ENCODE assay signal across 26 mouse cellular contexts in the genomic region with DNA sequence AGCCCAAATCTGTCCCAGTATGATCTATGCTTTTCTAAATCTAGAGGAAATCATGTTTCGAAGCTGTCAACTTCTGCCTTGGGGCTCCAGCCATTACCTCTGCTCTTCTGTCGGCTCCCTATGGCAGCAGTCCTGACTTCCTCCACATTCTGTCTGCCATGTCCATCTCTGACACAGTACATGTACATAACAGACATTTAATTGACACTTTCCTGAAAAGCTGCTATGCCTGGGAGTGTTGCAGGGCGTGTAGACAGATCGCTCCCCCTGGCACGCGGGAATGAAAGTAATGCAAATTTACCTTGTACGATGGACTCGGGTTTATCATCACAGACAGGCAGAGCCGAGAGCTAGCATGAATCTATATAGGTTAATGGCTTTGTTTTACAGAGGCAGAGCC.
DNase-seq lines count a peak whose midpoint lies in the region; ATAC-seq and TF ChIP-seq lines count a peak whose summit lies in the region.
"Had no signal": no experiment of that assay in that cellular context is flagged by ENCODE, and none has a peak within 500 bp of the region (broad histone marks: within the 10 kb centered on the region; RNA-seq: fewer than 3 reads in every experiment).

No protein-coding gene starts in this region.

- peak; percentile 26 for DNase-seq in forebrain, embryonic 14.5 days (ENCODE audit: low spot score)
- no peak for DNase-seq in hindbrain, embryonic 11.5 days (ENCODE audit: low spot score)
- no peak for DNase-seq in neural tube, embryonic 10.5 days (ENCODE audit: extremely low spot score, low spot score)
- peak; percentile 21 for DNase-seq in hindbrain, postnatal 0 days (ENCODE audit: low spot score)
- DNase-seq in cerebellum, adult 9-11 months: no peak
- DNase-seq: adrenal gland, postnatal 10 days; B cell, adult 2 months; cerebellum, adult 11-12 months; cerebellum, postnatal 14 days; embryo, embryonic 11 days; gastrocnemius, adult 2 months; gastrocnemius, postnatal 36 days; heart, adult 18-20 months; heart, postnatal 14 days; kidney, adult 11 months had no signal

- no peak overlapping the region for H3K4me2 ChIP-seq in forebrain, embryonic 14.5 days (ENCODE audit: low read length)
- no peak overlapping the region for H3K4me2 ChIP-seq in forebrain, embryonic 12.5 days
- H3K4me2 ChIP-seq in hindbrain, embryonic 13.5 days: no peak overlapping the region
- no peak overlapping the region for H3K4me2 ChIP-seq in hindbrain, embryonic 11.5 days (replicated peaks; ENCODE audit: low read depth, low read length)
- H3K4me2 ChIP-seq in neural tube, embryonic 13.5 days: no peak overlapping the region; the same call in 1 of the 2 replicates
- H3K4me2 ChIP-seq in hindbrain, postnatal 0 days (ENCODE audit: low read depth, low read length): no peak overlapping the region
- H3K4me2 ChIP-seq: embryonic facial prominence, embryonic 15.5 days; heart, embryonic 15.5 days had no signal

- ATAC-seq in forebrain, embryonic 14.5 days: no peak
- ATAC-seq in forebrain, embryonic 12.5 days (ENCODE audit: low FRiP score): no peak
- ATAC-seq in hindbrain, embryonic 13.5 days (ENCODE audit: low FRiP score): no peak
- no peak for ATAC-seq in hindbrain, embryonic 11.5 days (ENCODE audit: low FRiP score)
- no peak for ATAC-seq in neural tube, embryonic 13.5 days (ENCODE audit: low read depth)
- ATAC-seq in hindbrain, postnatal 0 days: no peak
- ATAC-seq: CD4-positive, CD25-positive, alpha-beta regulatory T cell, adult 4 months; forebrain, embryonic 16.5 days had no signal

- no peaks in the 10 kb centered on the region for H3K36me3 ChIP-seq in forebrain, embryonic 14.5 days (ENCODE audit: control insufficient read depth, insufficient read depth, low read length)
- no peaks in the 10 kb centered on the region for H3K36me3 ChIP-seq in forebrain, embryonic 12.5 days (replicated peaks)
- no peaks in the 10 kb centered on the region for H3K36me3 ChIP-seq in hindbrain, embryonic 13.5 days
- H3K36me3 ChIP-seq in hindbrain, embryonic 11.5 days (ENCODE audit: control insufficient read depth, insufficient read depth, low read length): no peaks in the 10 kb centered on the region
- no peaks in the 10 kb centered on the region for H3K36me3 ChIP-seq in neural tube, embryonic 13.5 days
- H3K36me3 ChIP-seq in hindbrain, postnatal 0 days (ENCODE audit: insufficient read depth, low read length): no peaks in the 10 kb centered on the region
- H3K36me3 ChIP-seq: embryonic facial prominence, embryonic 15.5 days; forebrain, embryonic 10.5 days; G1E; heart, embryonic 10.5 days; heart, embryonic 15.5 days had no signal

- no peaks in the 10 kb centered on the region for H3K4me1 ChIP-seq in forebrain, embryonic 14.5 days (ENCODE audit: control insufficient read depth, insufficient read depth, low read length)
- H3K4me1 ChIP-seq in forebrain, embryonic 12.5 days: 0 out of 2 replicates have a peak, but pooled peaks cover 4% of the 10 kb centered on the region
- H3K4me1 ChIP-seq in hindbrain, embryonic 13.5 days (replicated peaks): peaks cover 23% of the 10 kb centered on the region
- no peaks in the 10 kb centered on the region for H3K4me1 ChIP-seq in hindbrain, embryonic 11.5 days (replicated peaks; ENCODE audit: control insufficient read depth, insufficient read depth, low read length)
- H3K4me1 ChIP-seq in neural tube, embryonic 13.5 days (replicated peaks): peaks cover 28% of the 10 kb centered on the region
- H3K4me1 ChIP-seq in hindbrain, postnatal 0 days (ENCODE audit: insufficient read depth, low read length): peaks cover 10% of the 10 kb centered on the region
- H3K4me1 ChIP-seq: embryonic facial prominence, embryonic 15.5 days; heart, embryonic 10.5 days; heart, embryonic 15.5 days had no signal

- H3K9ac ChIP-seq in forebrain, embryonic 14.5 days (ENCODE audit: low read length): no peak overlapping the region
- no peak overlapping the region for H3K9ac ChIP-seq in forebrain, embryonic 12.5 days
- H3K9ac ChIP-seq in hindbrain, embryonic 13.5 days: no peak overlapping the region
- H3K9ac ChIP-seq in hindbrain, embryonic 11.5 days (ENCODE audit: low read depth, low read length): no peak overlapping the region
- H3K9ac ChIP-seq in neural tube, embryonic 13.5 days: no peak overlapping the region
- H3K9ac ChIP-seq in hindbrain, postnatal 0 days (replicated peaks; ENCODE audit: low read length): no peak overlapping the region
- H3K9ac ChIP-seq: embryonic facial prominence, embryonic 15.5 days; heart, embryonic 15.5 days had no signal

- no peak overlapping the region for H3K27ac ChIP-seq in forebrain, embryonic 14.5 days (ENCODE audit: low read depth, low read length)
- H3K27ac ChIP-seq in forebrain, embryonic 12.5 days: no peak overlapping the region
- H3K27ac ChIP-seq in hindbrain, embryonic 13.5 days: peak overlapping the region; percentile 68
- no peak overlapping the region for H3K27ac ChIP-seq in hindbrain, embryonic 11.5 days (ENCODE audit: low read depth, low read length)
- peak overlapping the region; percentile 42; the same call in 1 of the 2 replicates for H3K27ac ChIP-seq in neural tube, embryonic 13.5 days (replicated peaks)
- H3K27ac ChIP-seq in hindbrain, postnatal 0 days: no peak overlapping the region
- H3K27ac ChIP-seq: embryonic facial prominence, embryonic 15.5 days; forebrain, embryonic 10.5 days; gastrocnemius, adult 2 months; heart, embryonic 10.5 days; heart, embryonic 15.5 days had no signal

- H3K9me3 ChIP-seq in forebrain, embryonic 14.5 days (replicated peaks; ENCODE audit: control insufficient read depth, low read length): no peaks in the 10 kb centered on the region
- no peaks in the 10 kb centered on the region for H3K9me3 ChIP-seq in forebrain, embryonic 12.5 days
- no peaks in the 10 kb centered on the region for H3K9me3 ChIP-seq in hindbrain, embryonic 13.5 days
- no peaks in the 10 kb centered on the region for H3K9me3 ChIP-seq in hindbrain, embryonic 11.5 days (ENCODE audit: control insufficient read depth, low read length)
- H3K9me3 ChIP-seq in neural tube, embryonic 13.5 days: no peaks in the 10 kb centered on the region
- H3K9me3 ChIP-seq in hindbrain, postnatal 0 days (ENCODE audit: low read length): no peaks in the 10 kb centered on the region
- H3K9me3 ChIP-seq: embryonic facial prominence, embryonic 15.5 days; forebrain, embryonic 10.5 days; heart, embryonic 10.5 days had no signal

- H3K4me3 ChIP-seq in forebrain, embryonic 14.5 days (ENCODE audit: low read depth, low read length): no peak overlapping the region
- no peak overlapping the region for H3K4me3 ChIP-seq in forebrain, embryonic 12.5 days (replicated peaks)
- no peak overlapping the region for H3K4me3 ChIP-seq in hindbrain, embryonic 13.5 days
- no peak overlapping the region for H3K4me3 ChIP-seq in hindbrain, embryonic 11.5 days (ENCODE audit: low read depth, low read length)
- no peak overlapping the region for H3K4me3 ChIP-seq in neural tube, embryonic 13.5 days
- no peak overlapping the region for H3K4me3 ChIP-seq in hindbrain, postnatal 0 days (ENCODE audit: low read length)
- H3K4me3 ChIP-seq: embryonic facial prominence, embryonic 15.5 days; erythroblast, embryonic 14.5 days; forebrain, embryonic 10.5 days; gastrocnemius, adult 2 months; heart, embryonic 10.5 days; heart, embryonic 15.5 days had no signal

- WGBS in forebrain, embryonic 14.5 days: 71% methylated on average over 9 of the region's 9 CpGs
- 78% methylated on average over 9 of the region's 9 CpGs for whole genome bisulfite sequencing in forebrain, embryonic 12.5 days
- whole genome bisulfite sequencing in hindbrain, embryonic 13.5 days: 50% methylated on average over 9 of the region's 9 CpGs
- 78% methylated on average over 9 of the region's 9 CpGs for WGBS in hindbrain, embryonic 11.5 days
- 67% methylated on average over 9 of the region's 9 CpGs for WGBS in neural tube, embryonic 13.5 days
- WGBS in hindbrain, postnatal 0 days: 59% methylated on average over 9 of the region's 9 CpGs

- no peaks in the 10 kb centered on the region for H3K27me3 ChIP-seq in forebrain, embryonic 14.5 days (replicated peaks; ENCODE audit: control insufficient read depth, insufficient read depth, low read length)
- H3K27me3 ChIP-seq in forebrain, embryonic 12.5 days: no peaks in the 10 kb centered on the region
- no peaks in the 10 kb centered on the region for H3K27me3 ChIP-seq in hindbrain, embryonic 13.5 days
- no peaks in the 10 kb centered on the region for H3K27me3 ChIP-seq in hindbrain, embryonic 11.5 days (ENCODE audit: control insufficient read depth, insufficient read depth, low read length)
- H3K27me3 ChIP-seq in neural tube, embryonic 13.5 days: no peaks in the 10 kb centered on the region
- no peaks in the 10 kb centered on the region for H3K27me3 ChIP-seq in hindbrain, postnatal 0 days (ENCODE audit: insufficient read depth, low read length)
- H3K27me3 ChIP-seq: embryonic facial prominence, embryonic 15.5 days; heart, embryonic 15.5 days had no signal

- TF ChIP-seq CTCF in hindbrain, postnatal 0 days (IDR thresholded peaks at IDR 0.05; ENCODE audit: low read depth): no peak

Comparison
In these comparisons a context has a peak if more than half of its experiments do, and no peak if none do; other contexts are left out.
1. DNase-seq: peak in forebrain, embryonic 14.5 days (single experiment) and hindbrain, postnatal 0 days (single experiment); none in hindbrain, embryonic 11.5 days (single experiment), neural tube, embryonic 10.5 days (single experiment) and cerebellum, adult 9-11 months (single experiment).
2. H3K27ac ChIP-seq: peak in hindbrain, embryonic 13.5 days (single experiment) and neural tube, embryonic 13.5 days (single experiment); none in forebrain, embryonic 14.5 days (single experiment), forebrain, embryonic 12.5 days (single experiment), hindbrain, embryonic 11.5 days (single experiment) and hindbrain, postnatal 0 days (single experiment).